Mouse (Mus musculus) bone marrow, adult 2 months (tissue): ENCODE results near the gene Sdk1.

Source experiments
- CTCF ChIP-seq: fragments of 200-500 bp; IDR thresholded peaks from 2 replicates; pipeline ENCODE4 v1.5.1; 2011; ENCODE audit warnings: low read length, control low read depth; ENCODE audit not compliant: control insufficient read depth, insufficient read depth
- POLR2A ChIP-seq: fragments of 200-500 bp; IDR thresholded peaks from 2 replicates; pipeline ENCODE4 v1.6.1; 2011; ENCODE audit warnings: low read depth, mild to moderate bottlenecking, control low read depth, low read length, borderline replicate concordance; ENCODE audit not compliant: control insufficient read depth

GRCm38 (mm10) chr5:141311801-141312200 is 70.5 kb downstream of the Sdk1 start:
- no peak for TF ChIP-seq POLR2A
- no peak for TF ChIP-seq CTCF
